Mouse (Mus musculus) thymus, adult 2 months (tissue): ENCODE data around the gene Ltbp2. TPM values are rescaled to one million over a fixed set of nuclear protein-coding genes. Genes with fewer than 3 reads are reported as not detected.

Experiments
- DNase-seq: peaks from one replicate; pipeline ENCODE4 v3.0.0; 2021
- H3K27ac ChIP-seq: fragments of 200-500 bp; 2 replicates; pipeline ENCODE4 v1.5.1; 2012; ENCODE audit warnings: low read length, control low read depth; ENCODE audit not compliant: control insufficient read depth, insufficient read depth
- H3K27me3 ChIP-seq: fragments of 200-500 bp; 2 replicates; pipeline ENCODE4 v1.6.1; 2012; ENCODE audit warnings: mild to moderate bottlenecking, low read length, moderate library complexity, mixed read lengths; ENCODE audit not compliant: control insufficient read depth, insufficient read depth
- H3K36me3 ChIP-seq: fragments of 200-500 bp; 2 replicates; pipeline ENCODE4 v1.6.1; 2012; ENCODE audit warnings: mild to moderate bottlenecking, low read length, moderate library complexity; ENCODE audit not compliant: control insufficient read depth, insufficient read depth
- H3K4me1 ChIP-seq: fragments of 200-500 bp; replicated peaks from 2 replicates; pipeline ENCODE4 v1.6.1; 2012; ENCODE audit warnings: low read length; ENCODE audit not compliant: control insufficient read depth, insufficient read depth
- H3K4me3 ChIP-seq: fragments of 200-500 bp; 2 replicates; pipeline ENCODE4 v1.5.1; 2012; ENCODE audit warnings: mild to moderate bottlenecking, low read length, control low read depth, moderate library complexity; ENCODE audit not compliant: control insufficient read depth, insufficient read depth
- CTCF ChIP-seq: fragments of 200-500 bp; IDR thresholded peaks from 2 replicates; pipeline ENCODE4 v1.5.1; 2012; ENCODE audit warnings: mild to moderate bottlenecking, control low read depth, low read length, moderate library complexity, borderline replicate concordance; ENCODE audit not compliant: control insufficient read depth, poor library complexity, insufficient read depth; ENCODE audit errors: extremely low read depth
- POLR2A ChIP-seq: fragments of 200-500 bp; IDR thresholded peaks from 2 replicates; pipeline ENCODE4 v1.6.1; 2012; ENCODE audit warnings: mild to moderate bottlenecking, low read length, control low read depth, moderate library complexity; ENCODE audit not compliant: control insufficient read depth, poor library complexity, insufficient read depth; ENCODE audit errors: extremely low read depth
- WGBS: fragments of 180-500 bp; shearing (Covaris S2); methylation state at CpG from one replicate; pipeline ENCODE4 v1.1.7; 2018; 5-methylcytosine and 5-hydroxymethylcytosine counted together
- polyA plus RNA-seq: library from polyadenylated mRNA; depleted of rRNA; stranded (reverse); fragments of >200 nt; gene quantifications from 2 replicates; pipeline ENCODE4 v1.2.3, GENCODE M21; 2012; rRNA removed

The Ltbp2 gene
- polyA plus RNA-seq, 1 experiment, result 14.3 TPM

DNA sequence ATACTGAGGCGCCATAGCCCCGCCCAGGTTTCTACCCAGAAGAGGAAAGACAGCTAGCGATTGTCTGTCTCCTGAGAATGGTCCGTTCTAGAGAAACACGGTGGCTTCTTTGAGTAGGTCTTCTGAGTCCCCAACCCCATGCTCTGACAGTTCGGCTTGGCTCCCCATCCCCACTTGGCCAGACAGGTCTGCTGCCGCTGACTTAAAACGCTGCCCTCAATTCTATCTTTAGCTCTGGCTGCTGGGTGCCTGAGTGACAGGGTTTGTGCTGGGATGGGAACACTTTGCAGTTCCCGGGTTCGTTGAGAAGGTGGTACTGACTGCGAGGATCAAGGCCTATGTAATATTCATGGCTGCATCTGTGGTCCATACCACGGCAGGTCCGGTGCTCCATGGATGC is 143.0 kb downstream of the Ltbp2 start:
- H3K27ac ChIP-seq, result no peak overlapping the region
- WGBS, result 78% methylated on average over 13 of the region's 13 CpGs
- no peak overlapping the region for H3K4me3 ChIP-seq
- no peaks in the 10 kb centered on the region for H3K27me3 ChIP-seq
- no peak for DNase-seq
- TF ChIP-seq POLR2A, result no peak
- no peak for TF ChIP-seq CTCF
- no peaks in the 10 kb centered on the region for H3K36me3 ChIP-seq
- H3K4me1 ChIP-seq, result no peaks in the 10 kb centered on the region

Other genes starting within 250 kb of the Ltbp2 start
- 0.15 and 0.16 TPM in 2 replicates for gene Vrtn, start 235.5 kb downstream of the Ltbp2 start, polyA plus RNA-seq
- gene Syndig1l, start 177.7 kb downstream of the Ltbp2 start, polyA plus RNA-seq, result 0.47 and 0.69 TPM in 2 replicates
- gene Npc2, start 103.4 kb downstream of the Ltbp2 start, polyA plus RNA-seq, result 249 and 256 TPM in 2 replicates
- gene Isca2, start 103.3 kb downstream of the Ltbp2 start, polyA plus RNA-seq, result 60.6 and 64.2 TPM in 2 replicates
- 44.1 and 66.2 TPM in 2 replicates for gene Fcf1, start 94.4 kb upstream of the Ltbp2 start, polyA plus RNA-seq
- 41.1 and 42.1 TPM in 2 replicates for gene Arel1, start 94.4 kb upstream of the Ltbp2 start, polyA plus RNA-seq
- 32.1 and 40.6 TPM in 2 replicates for gene Ylpm1, start 119.8 kb upstream of the Ltbp2 start, polyA plus RNA-seq
- 2.6 and 4.4 TPM in 2 replicates for gene Prox2, start 234.2 kb upstream of the Ltbp2 start, polyA plus RNA-seq
- gene Dlst, start 234.3 kb upstream of the Ltbp2 start, polyA plus RNA-seq, result 131 and 135 TPM in 2 replicates